Mouse (Mus musculus) heart, embryonic 14.5 days (tissue): ENCODE results near the gene Mcm2. TPM values are rescaled to one million over a fixed set of nuclear protein-coding genes. Genes with fewer than 3 reads are reported as not detected.

Source experiments
- polyA plus RNA-seq: library from polyadenylated mRNA; unstranded; fragments of >200 nt; fragmentation: Nextera tagmentation; extraction: Ambion mirVana; gene quantifications from 2 replicates; pipeline ENCODE4 v1.2.1, GENCODE M21; 2014

The Mcm2 gene
- polyA plus RNA-seq, 1 experiment from 2014 or later, result 79.2 TPM

Other genes with a start within 250 kb of the Mcm2 start
- gene Mgll, start 174.4 kb downstream of the Mcm2 start, polyA plus RNA-seq, result 25.9 and 28.7 TPM in 2 replicates
- 20.9 and 22.3 TPM in 2 replicates for gene Abtb1, start 56.8 kb downstream of the Mcm2 start, polyA plus RNA-seq
- gene Podxl2, start 23.7 kb downstream of the Mcm2 start, polyA plus RNA-seq, result 49.9 and 51.6 TPM in 2 replicates
- 36.8 and 39.5 TPM in 2 replicates for gene Tpra1, start 3.5 kb upstream of the Mcm2 start, polyA plus RNA-seq